Mouse (Mus musculus) urinary bladder, postnatal 10 days (tissue): ENCODE data around the gene Vrk1.

ENCODE experiments used
- DNase-seq: peaks from one replicate; pipeline ENCODE4 v3.0.0; 2022; ENCODE audit warnings: low spot score

The Vrk1 gene

GRCm38 (mm10) chr12:106124581-106124980 is 114.6 kb downstream of the Vrk1 start:
- DNase-seq = no peak
